Mouse (Mus musculus): ENCODE data around the gene Dusp6. TPM values are rescaled to one million over a fixed set of nuclear protein-coding genes. Genes with fewer than 3 reads are reported as not detected.
A peak's percentile ranks its signal among the peaks of the same experiment; 100 is the strongest.

The Dusp6 gene
- total RNA-seq, 2 experiments from 2014 or later, result 16.2 to 21.7 TPM

GRCm38 (mm10) chr10:99269301-99269701 is 6.3 kb downstream of the Dusp6 start:
- peak; percentile 15 to 39 for DNase-seq
- intact Hi-C loops (cut with DNase I), result loop anchor here (2.0 to 5.0 kb wide), 3 partner anchors 140 to 308 kb away; no protein-coding TSS in a partner anchor

GRCm38 (mm10) chr10:99269704-99270103 is 6.7 kb downstream of the Dusp6 start:
- intact Hi-C loops (cut with DNase I), result loop anchor here (2.0 to 5.0 kb wide), 3 partner anchors 139 to 307 kb away; no protein-coding TSS in a partner anchor

DNA sequence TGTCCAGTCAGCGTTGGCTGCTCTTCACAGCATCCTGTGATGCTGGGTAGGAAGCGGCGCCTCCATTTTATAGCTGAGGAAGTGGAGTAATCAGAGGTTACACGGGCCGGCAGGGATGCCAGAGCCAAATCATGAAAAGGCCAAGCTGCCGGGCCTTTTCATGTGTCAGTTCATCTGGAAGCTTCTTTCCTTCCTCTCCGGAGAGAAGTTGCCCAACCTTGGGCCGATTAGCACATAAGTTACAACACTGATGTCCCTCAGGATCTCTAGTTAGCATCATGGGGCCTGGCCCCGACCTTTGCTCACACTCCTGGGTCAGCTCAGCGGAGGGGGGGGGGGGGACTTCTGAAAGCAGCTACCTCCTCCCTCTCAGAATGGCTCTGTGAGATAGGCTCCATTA is 7.4 kb downstream of the Dusp6 start:
- peak; percentile 58 to 69 for DNase-seq
- intact Hi-C loops (cut with DNase I), result no loop called here

More at GRCm38 (mm10) chr10:99269704-99270103, 6.7 kb downstream of the Dusp6 start:
- no peak for DNase-seq

DNA sequence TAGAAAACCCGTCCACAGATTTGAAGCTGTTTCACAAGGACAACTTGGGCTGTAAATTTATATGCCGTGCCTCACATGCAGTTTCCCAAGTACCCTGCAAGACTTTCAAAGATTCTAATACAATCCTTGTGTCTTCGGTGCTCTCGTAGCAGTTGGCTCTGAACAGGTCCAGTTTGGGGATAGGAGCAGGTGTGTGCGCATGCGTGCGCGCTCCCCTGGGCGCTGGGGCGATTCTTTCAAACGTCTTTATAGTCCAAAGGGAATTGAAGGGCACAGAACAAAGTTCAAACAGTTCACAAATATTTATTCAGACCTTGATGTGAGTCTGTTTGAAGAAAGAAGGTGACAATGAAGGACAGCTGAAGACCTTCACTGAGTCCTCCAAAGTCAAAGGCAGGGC is 8.0 kb downstream of the Dusp6 start:
- no peak for DNase-seq
- intact Hi-C loops (cut with DNase I), result no loop called here

DNA sequence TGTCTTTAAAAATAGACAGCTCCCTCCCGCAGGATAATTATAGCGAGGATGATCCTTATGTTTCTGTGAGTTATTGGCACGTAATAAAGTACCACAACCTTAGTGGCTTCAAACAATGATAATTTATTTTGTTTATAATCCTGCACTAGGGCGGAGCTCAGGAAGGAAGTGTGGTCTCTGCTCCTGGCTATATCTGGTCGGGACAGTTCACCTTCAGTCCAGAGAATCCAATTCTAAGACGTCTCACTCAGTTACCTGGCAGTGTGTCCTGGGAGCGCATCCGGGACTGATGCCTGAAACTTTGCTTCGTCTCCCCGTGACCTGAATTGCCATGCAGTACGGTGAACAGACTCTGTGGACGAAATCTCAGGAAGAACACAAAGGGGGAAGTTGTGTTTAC is 10.0 kb downstream of the Dusp6 start:
- intact Hi-C loops (cut with DNase I), result no loop called here
- no peak for DNase-seq

DNA sequence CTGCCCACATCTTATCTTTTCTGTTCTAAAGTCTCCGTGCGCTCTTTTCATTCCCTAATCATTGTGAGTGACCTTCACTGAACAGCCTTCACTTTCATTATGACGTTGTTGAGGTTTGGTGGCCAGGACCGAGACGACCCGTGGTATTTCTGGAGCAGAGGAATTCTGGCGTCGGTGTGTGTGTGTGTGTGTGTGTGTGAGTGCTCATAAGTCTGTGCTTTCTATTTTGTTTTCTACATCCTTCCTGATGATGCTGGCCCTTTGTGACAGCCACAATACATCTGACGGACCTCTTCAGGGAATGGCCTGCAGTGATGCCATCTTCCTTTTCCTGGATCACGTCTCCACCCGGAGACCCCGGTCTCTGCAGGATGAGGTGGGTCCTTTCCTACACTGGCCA is 11.6 kb downstream of the Dusp6 start:
- no peak for DNase-seq
- intact Hi-C loops (cut with DNase I), result loop anchor here (5.0 kb wide), 1 partner anchor 53 kb away; no protein-coding TSS in a partner anchor

GRCm38 (mm10) chr10:99279067-99279880 is 16.2 kb downstream of the Dusp6 start:
- intact Hi-C loops (cut with DNase I), result loop anchor here (5.0 kb wide), 1 partner anchor 48 kb away; no protein-coding TSS in a partner anchor
- DNase-seq, result no peak

- no peak for DNase-seq
These were observed 21.0 kb downstream of the Dusp6 start for GRCm38 (mm10) chr10:99283981-99284385.

DNA sequence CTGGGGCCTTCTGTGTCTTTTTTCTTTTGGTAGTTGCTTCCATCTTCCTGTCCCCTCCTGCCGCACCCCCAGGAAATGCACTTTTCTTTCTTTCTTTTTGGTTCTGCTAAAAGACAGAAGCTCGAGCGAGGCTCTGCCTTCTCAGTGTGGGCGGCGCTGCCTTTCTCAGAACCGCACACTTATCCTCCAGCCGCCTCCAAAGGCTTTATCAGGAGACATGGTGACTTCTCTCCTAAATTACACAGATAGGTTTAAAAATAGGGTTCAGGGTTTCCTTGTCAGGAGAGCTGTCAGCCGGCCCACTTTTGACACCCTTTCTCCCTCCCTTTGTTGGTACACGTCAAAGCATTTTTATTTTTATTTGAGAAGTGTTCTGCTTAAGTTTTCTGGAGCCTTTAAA is 21.9 kb downstream of the Dusp6 start:
- DNase-seq, result no peak
- intact Hi-C loops (cut with DNase I), result loop anchor here (5.0 kb wide), 1 partner anchor 47 kb away; no protein-coding TSS in a partner anchor

More at GRCm38 (mm10) chr10:99283981-99284385, 21.0 kb downstream of the Dusp6 start:
- intact Hi-C loops (cut with DNase I), result no loop called here

DNA sequence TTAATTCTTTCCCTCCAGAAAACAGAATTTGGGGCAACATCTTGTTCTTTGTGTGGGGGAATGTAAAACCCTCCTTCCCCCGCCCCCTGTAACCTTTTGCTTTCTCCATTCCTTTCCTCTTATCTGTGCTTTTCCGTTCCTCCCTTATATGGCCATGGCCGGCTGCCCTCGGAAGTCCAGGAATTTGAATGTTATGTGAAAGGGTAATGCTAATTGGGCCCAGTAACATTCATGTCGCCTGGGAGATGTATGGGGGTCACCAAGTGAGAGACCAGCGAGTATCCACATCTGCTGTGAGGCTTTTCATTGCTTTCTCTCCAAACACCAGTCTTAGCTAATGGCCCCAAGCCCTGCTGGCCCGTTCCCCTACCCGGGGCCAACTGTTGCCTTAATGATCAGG is 22.7 kb downstream of the Dusp6 start:
- DNase-seq, result no peak
- intact Hi-C loops (cut with DNase I), result loop anchor here (1.0 to 5.0 kb wide), 2 partner anchors 18 to 47 kb away; no protein-coding TSS in a partner anchor

DNA sequence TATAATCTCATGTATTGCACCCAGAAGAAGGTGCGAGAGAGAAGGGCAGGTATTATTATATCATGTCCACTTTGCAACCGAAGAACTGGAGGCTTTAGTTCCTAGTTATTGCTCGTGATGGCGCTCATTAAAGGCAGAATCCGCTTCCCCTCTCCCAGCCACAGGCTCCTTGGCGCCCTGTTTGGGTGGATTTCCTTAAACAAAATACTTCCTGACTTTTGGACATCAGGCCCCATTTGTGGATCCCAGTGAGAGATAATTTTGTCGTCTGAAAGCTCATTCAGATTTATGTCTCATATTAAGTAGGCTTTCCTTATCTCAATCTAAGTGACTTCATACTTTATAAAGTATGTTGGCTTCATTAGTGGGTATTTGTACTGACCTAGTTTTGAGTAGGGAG is 23.2 kb downstream of the Dusp6 start:
- no peak for DNase-seq
- intact Hi-C loops (cut with DNase I), result loop anchor here (1.0 to 5.0 kb wide), 2 partner anchors 19 to 46 kb away; no protein-coding TSS in a partner anchor

- intact Hi-C loops (cut with DNase I), result loop anchor here (1.0 to 5.0 kb wide), 2 partner anchors 19 to 46 kb away; no protein-coding TSS in a partner anchor
- no peak for DNase-seq
These were observed 23.8 kb downstream of the Dusp6 start for GRCm38 (mm10) chr10:99286787-99287186.

DNA sequence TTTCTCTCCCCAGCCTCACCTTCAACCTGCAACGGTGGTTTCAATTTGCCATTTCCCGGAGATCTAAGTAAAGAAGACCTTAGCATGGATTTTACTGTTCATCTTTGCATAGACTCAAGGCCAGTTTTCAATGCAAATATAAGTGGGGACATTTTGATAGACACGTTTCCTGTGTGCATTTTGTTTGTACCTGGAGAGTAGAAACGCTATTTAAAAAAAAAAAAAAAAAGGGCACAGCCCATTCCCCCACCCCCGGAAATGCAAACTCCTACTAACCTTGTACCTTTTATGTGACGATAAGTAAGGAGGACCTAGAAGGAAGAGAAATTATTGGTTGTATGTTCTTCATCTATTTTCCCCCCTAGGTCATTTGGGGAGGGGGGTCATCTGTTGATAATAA is 24.2 kb downstream of the Dusp6 start:
- intact Hi-C loops (cut with DNase I), result loop anchor here (5.0 kb wide), 1 partner anchor 45 kb away; no protein-coding TSS in a partner anchor
- no peak for DNase-seq

- intact Hi-C loops (cut with DNase I), result loop anchor here (5.0 kb wide), 1 partner anchor 43 kb away; no protein-coding TSS in a partner anchor
- no peak for DNase-seq
These were observed 26.1 kb downstream of the Dusp6 start for GRCm38 (mm10) chr10:99289176-99289575.

GRCm38 (mm10) chr10:99293111-99293640 is 30.1 kb downstream of the Dusp6 start:
- DNase-seq, result no peak
- intact Hi-C loops (cut with DNase I), result no loop called here

- intact Hi-C loops (cut with DNase I), result no loop called here
These were observed 34.7 kb downstream of the Dusp6 start for GRCm38 (mm10) chr10:99297721-99298120.

DNA sequence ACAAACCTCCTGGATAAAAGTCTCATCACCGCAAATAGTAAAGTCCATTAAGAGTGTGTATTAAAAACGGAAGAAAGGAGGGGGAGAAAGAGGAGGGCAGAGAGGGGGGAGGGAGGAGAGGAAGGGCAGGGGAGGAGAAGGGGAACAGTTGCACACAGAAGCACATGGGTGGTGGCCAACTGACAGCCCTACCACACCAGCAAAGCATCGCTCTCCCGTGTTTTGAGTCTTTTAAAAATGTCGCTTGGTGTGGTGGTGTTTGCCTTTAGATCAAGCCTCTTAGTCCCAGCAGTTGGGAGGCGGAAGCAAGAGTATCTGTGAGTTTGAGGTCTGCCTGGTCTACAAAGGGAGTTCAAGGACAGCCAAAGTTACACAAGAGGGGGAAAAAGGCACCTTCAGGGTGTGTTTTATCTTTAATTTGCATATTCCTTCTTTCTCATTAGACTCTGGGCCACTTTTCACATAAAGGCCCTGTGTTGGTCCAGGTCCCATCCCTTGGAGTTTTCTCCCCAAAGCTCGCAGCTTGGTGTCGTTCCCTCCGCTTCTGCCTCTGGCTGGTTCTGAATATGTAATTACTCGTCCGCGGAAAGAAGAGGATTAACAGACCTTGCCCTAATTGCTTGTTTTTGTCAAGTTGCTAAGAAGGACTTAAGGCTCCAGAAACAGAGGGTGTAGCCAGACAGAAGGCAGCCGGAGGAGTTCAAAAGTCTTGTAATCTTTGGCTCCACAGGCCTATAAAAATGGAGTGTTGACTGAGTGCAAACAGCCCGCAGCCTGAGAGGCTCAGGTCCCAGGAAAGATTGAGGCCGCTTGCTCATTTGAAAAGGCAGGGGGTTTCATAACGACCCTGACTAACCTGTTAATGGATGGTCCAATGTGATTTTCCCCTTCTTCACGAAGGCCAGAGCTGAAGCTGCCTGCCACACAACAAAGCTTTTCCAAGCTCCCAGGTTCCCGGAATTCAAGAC is 35.6 kb downstream of the Dusp6 start:
- intact Hi-C loops (cut with DNase I), result no loop called here
- no peak for DNase-seq

More at GRCm38 (mm10) chr10:99297721-99298120, 34.7 kb downstream of the Dusp6 start:
- no peak for DNase-seq

GRCm38 (mm10) chr10:99299303-99299702 is 36.3 kb downstream of the Dusp6 start:
- intact Hi-C loops (cut with DNase I), result no loop called here
- no peak for DNase-seq

DNA sequence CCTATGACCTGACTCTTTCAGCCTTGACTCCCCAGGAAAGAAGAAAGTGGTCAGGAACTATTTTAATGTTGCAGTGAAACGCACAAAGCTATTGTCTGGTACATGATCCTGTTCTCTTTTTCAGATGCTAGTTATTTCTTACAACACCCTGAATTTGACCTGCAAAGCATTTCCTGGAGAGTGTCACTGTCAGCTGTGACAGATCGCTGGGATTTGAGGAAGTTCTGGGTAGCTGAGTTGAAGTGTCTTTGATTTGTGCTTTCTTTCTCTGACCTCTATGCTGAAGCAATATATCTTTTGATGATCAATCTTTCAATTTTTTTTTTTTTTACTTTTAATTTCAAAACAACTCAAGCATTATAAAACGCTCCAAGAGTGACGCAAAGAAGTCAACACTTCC is 39.0 kb downstream of the Dusp6 start:
- no peak for DNase-seq
- intact Hi-C loops (cut with DNase I), result no loop called here

GRCm38 (mm10) chr10:99308837-99309236 is 45.8 kb downstream of the Dusp6 start:
- no peak for DNase-seq
- intact Hi-C loops (cut with DNase I), result no loop called here

All from heart, postnatal 36 days (tissue).